Mouse (Mus musculus) cerebellum, adult 2 months (tissue): Measurements from ENCODE around the gene Vmn1r195. TPM values are rescaled to one million over a fixed set of nuclear protein-coding genes. Genes with fewer than 3 reads are reported as not detected.
"Not testable (repeated sequence)": the region's sequence is repeated elsewhere in the genome, so short reads cannot be mapped to it uniquely, and the experiment has no call there.

Source experiments
- DNase-seq, 2 experiments: peaks; one replicate each; pipeline ENCODE4 v3.0.0; 2021
- H3K27ac ChIP-seq: fragments of 200-500 bp; 2 replicates; pipeline ENCODE4 v1.5.1; 2012; ENCODE audit warnings: low read length, control low read depth, inconsistent platforms; ENCODE audit not compliant: insufficient read depth
- H3K27me3 ChIP-seq: fragments of 200-500 bp; 2 replicates; pipeline ENCODE4 v1.6.1; 2012; ENCODE audit warnings: inconsistent platforms, mild to moderate bottlenecking, low read length, moderate library complexity; ENCODE audit not compliant: control insufficient read depth, insufficient read depth
- H3K4me1 ChIP-seq: fragments of 200-500 bp; 2 replicates; pipeline ENCODE4 v1.6.1; 2011; ENCODE audit warnings: low read length; ENCODE audit not compliant: control insufficient read depth, insufficient read depth
- H3K4me3 ChIP-seq: fragments of 200-500 bp; replicated peaks from 2 replicates; pipeline ENCODE3; 2011; ENCODE audit warnings: mild to moderate bottlenecking, low read depth, low read length, control low read depth; ENCODE audit not compliant: insufficient read depth
- CTCF ChIP-seq: fragments of 200-500 bp; IDR thresholded peaks from 2 replicates; pipeline ENCODE4 v1.5.1; 2011; ENCODE audit warnings: low read depth, mild to moderate bottlenecking, control low read depth, low read length, moderate library complexity, borderline replicate concordance; ENCODE audit not compliant: insufficient read depth
- POLR2A ChIP-seq: fragments of 200-500 bp; IDR thresholded peaks from 2 replicates; pipeline ENCODE4 v1.6.1; 2011; ENCODE audit warnings: low read length, control low read depth, borderline replicate concordance; ENCODE audit not compliant: insufficient read depth
- WGBS: fragments of 180-500 bp; shearing (Covaris S2); methylation state at CpG from one replicate; pipeline ENCODE4 v1.1.7; 2018; 5-methylcytosine and 5-hydroxymethylcytosine counted together
- polyA plus RNA-seq: library from polyadenylated mRNA; depleted of rRNA; stranded (reverse); fragments of >200 nt; gene quantifications from 2 replicates; pipeline ENCODE4 v1.2.3, GENCODE M21; 2012; rRNA removed

Vmn1r195 gene
- polyA plus RNA-seq = not detected in 2 replicates

- not testable (repeated sequence) for H3K4me3 ChIP-seq, DNase-seq
- WGBS = 93% methylated on average over 1 of the region's 1 CpGs
Measured at GRCm38 (mm10) chr13:22270222-22270621, at the start of gene Vmn1r195. Gene Vmn1r195 (plus strand): TSS chr13:22270522.

GRCm38 (mm10) chr13:22223060-22223459 is 47.3 kb upstream of the Vmn1r195 start, which contains the start of gene Vmn1r193:
Gene Vmn1r193 (minus strand): TSS chr13:22223160.
- WGBS = 61% methylated on average over 1 of the region's 1 CpGs
- H3K4me3 ChIP-seq, H3K4me1 ChIP-seq, H3K27me3 ChIP-seq, H3K27ac ChIP-seq, DNase-seq: not testable (repeated sequence)

More at GRCm38 (mm10) chr13:22270222-22270621, at the start of gene Vmn1r195:
- H3K4me1 ChIP-seq, H3K27ac ChIP-seq, H3K27me3 ChIP-seq: not testable (repeated sequence)

- no peak for DNase-seq
- H3K27me3 ChIP-seq = no peaks in the 10 kb centered on the region
- no peak within 1 kb of the TSS for H3K4me3 ChIP-seq
- WGBS = 40% methylated on average over 1 of the region's 1 CpGs
- H3K4me1 ChIP-seq = no peaks in the 10 kb centered on the region
- no peak within 1 kb of the TSS for H3K27ac ChIP-seq
- TF ChIP-seq CTCF (no peak), POLR2A (no peak)
Measured at GRCm38 (mm10) chr13:22243915-22244314, 26.4 kb upstream of the Vmn1r195 start, which contains the start of gene Vmn1r194. Gene Vmn1r194 (plus strand): TSS chr13:22244215.

- H3K27me3 ChIP-seq = no peaks in the 10 kb centered on the region
- no peaks in the 10 kb centered on the region for H3K4me1 ChIP-seq
- no peak overlapping the region for H3K27ac ChIP-seq
- TF ChIP-seq CTCF (no peak), POLR2A (no peak)
- WGBS = 53% methylated on average over 2 of the region's 2 CpGs
- H3K4me3 ChIP-seq = no peak overlapping the region
- DNase-seq = no peak
Measured at GRCm38 (mm10) chr13:22271721-22272120, 1.4 kb downstream of the Vmn1r195 start.

- WGBS = 75% methylated on average over 2 of the region's 2 CpGs
- no peaks in the 10 kb centered on the region for H3K27me3 ChIP-seq
Measured at GRCm38 (mm10) chr13:22284578-22284977, 14.3 kb downstream of the Vmn1r195 start.

GRCm38 (mm10) chr13:22289620-22290019 is 19.3 kb downstream of the Vmn1r195 start, which contains the start of gene Vmn1r196:
Gene Vmn1r196 (plus strand): TSS chr13:22289920.
- no peak within 1 kb of the TSS for H3K4me3 ChIP-seq
- H3K4me1 ChIP-seq = no peaks in the 10 kb centered on the region
- H3K27ac ChIP-seq = no peak within 1 kb of the TSS
- TF ChIP-seq POLR2A (no peak), CTCF (no peak)
- no peak for DNase-seq
- H3K27me3 ChIP-seq = no peaks in the 10 kb centered on the region
- 74% methylated on average over 2 of the region's 2 CpGs for WGBS

More at GRCm38 (mm10) chr13:22284578-22284977, 14.3 kb downstream of the Vmn1r195 start:
- no peak for DNase-seq
- H3K4me1 ChIP-seq = no peaks in the 10 kb centered on the region
- H3K27ac ChIP-seq = no peak overlapping the region
- H3K4me3 ChIP-seq = no peak overlapping the region
- TF ChIP-seq POLR2A (no peak), CTCF (no peak)

- H3K27ac ChIP-seq, DNase-seq, H3K4me1 ChIP-seq, H3K4me3 ChIP-seq, H3K27me3 ChIP-seq: not testable (repeated sequence)
- 86% methylated on average over 5 of the region's 5 CpGs for WGBS
Measured at GRCm38 (mm10) chr13:22308075-22308474, 37.8 kb downstream of the Vmn1r195 start.

- no peak for DNase-seq
- Histone ChIP-seq H3K4me3 (no peak overlapping the region), H3K27me3 (no peaks in the 10 kb centered on the region), H3K27ac (no peak overlapping the region), H3K4me1 (no peaks in the 10 kb centered on the region)
- TF ChIP-seq POLR2A (no peak), CTCF (no peak)
- WGBS = 70% methylated on average over 2 of the region's 2 CpGs
Measured at GRCm38 (mm10) chr13:22315361-22315760, 45.0 kb downstream of the Vmn1r195 start.

GRCm38 (mm10) chr13:22317366-22317765 is 47.0 kb downstream of the Vmn1r195 start:
- no peak for DNase-seq
- TF ChIP-seq POLR2A (no peak), CTCF (no peak)
- Histone ChIP-seq H3K27ac (no peak overlapping the region), H3K27me3 (no peaks in the 10 kb centered on the region), H3K4me1 (no peaks in the 10 kb centered on the region), H3K4me3 (no peak overlapping the region)
- WGBS = 77% methylated on average over 2 of the region's 2 CpGs
